ENCODE assay signal across 8 mouse cellular contexts in the genomic region with DNA sequence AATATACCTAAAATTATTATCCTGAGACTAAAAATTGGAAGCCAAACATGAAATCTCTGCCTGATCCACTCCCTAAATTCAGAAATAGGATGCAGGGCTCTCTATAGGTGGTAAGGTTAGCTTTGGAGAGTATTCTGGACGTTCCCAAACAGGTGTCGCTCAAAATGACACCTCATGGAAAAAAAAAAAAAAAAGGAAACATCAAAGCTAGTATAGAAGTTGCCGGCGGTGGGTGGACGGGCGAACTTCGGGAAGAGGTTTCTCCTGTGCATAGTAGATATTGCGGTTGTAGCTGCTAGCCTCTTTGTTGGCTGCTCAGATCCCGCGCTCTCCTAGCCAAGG. TPM values are rescaled to one million over a fixed set of nuclear protein-coding genes. Genes with fewer than 3 reads are reported as not detected.
DNase-seq lines count a peak whose midpoint lies in the region; ATAC-seq and TF ChIP-seq lines count a peak whose summit lies in the region.

No protein-coding gene starts in this region.

- peak overlapping the region; percentile 64 for H3K4me2 ChIP-seq in embryonic facial prominence, embryonic 12.5 days (replicated peaks)
- peak overlapping the region; percentile 57 for H3K4me2 ChIP-seq in intestine, embryonic 14.5 days (ENCODE audit: low read length)
- H3K4me2 ChIP-seq in myocyte (ENCODE audit: low read depth): peak overlapping the region; percentile 83

- no peak for ATAC-seq in embryonic facial prominence, embryonic 12.5 days (ENCODE audit: insufficient number of reproducible peaks, insufficient read depth, low FRiP score, low TSS enrichment)
- ATAC-seq in intestine, embryonic 14.5 days (replicated peaks; ENCODE audit: low FRiP score, low TSS enrichment, low read depth): no peak

- no peaks in the 10 kb centered on the region for H3K79me2 ChIP-seq in myocyte (ENCODE audit: control insufficient read depth, insufficient read depth)

- WGBS in embryonic facial prominence, embryonic 12.5 days: under 1% methylated on average over 10 of the region's 10 CpGs
- under 1% methylated on average over 10 of the region's 10 CpGs for WGBS in intestine, embryonic 14.5 days

- H3K4me1 ChIP-seq in embryonic facial prominence, embryonic 12.5 days: peaks cover 9% of the 10 kb centered on the region
- 0 out of 2 replicates have a peak, but pooled peaks cover 4% of the 10 kb centered on the region for H3K4me1 ChIP-seq in intestine, embryonic 14.5 days (replicated peaks; ENCODE audit: control insufficient read depth, insufficient read depth, low read length)

- peak overlapping the region; percentile 89 for H3K9ac ChIP-seq in embryonic facial prominence, embryonic 12.5 days
- H3K9ac ChIP-seq in intestine, embryonic 14.5 days (ENCODE audit: low read length): peak overlapping the region; percentile 70

- H3K36me3 ChIP-seq in embryonic facial prominence, embryonic 12.5 days: no peaks in the 10 kb centered on the region
- no peaks in the 10 kb centered on the region for H3K36me3 ChIP-seq in intestine, embryonic 14.5 days (ENCODE audit: control insufficient read depth, insufficient read depth, low read length)
- H3K36me3 ChIP-seq in myocyte (ENCODE audit: control insufficient read depth, insufficient read depth): no peaks in the 10 kb centered on the region

- no peak for DNase-seq in layer of hippocampus, adult 2 months (ENCODE audit: low spot score in 2 of 2)
- DNase-seq in layer of hippocampus, postnatal 10 days (ENCODE audit: low spot score in 2 of 2): no peak
- DNase-seq in intestine, embryonic 14.5 days (ENCODE audit: low spot score): no peak
- DNase-seq in embryo, embryonic 10.5 days (ENCODE audit: low spot score): no peak
- DNase-seq in natural killer cell, adult 2 months (ENCODE audit: low spot score in 2 of 2): no peak
- DNase-seq in frontal cortex, postnatal 10 days (ENCODE audit: low spot score in 2 of 2): no peak

- peak overlapping the region; percentile 63 for H3ac ChIP-seq in myocyte (ENCODE audit: control insufficient read depth, insufficient read length)

- H3K27ac ChIP-seq in layer of hippocampus, adult 2 months: peak overlapping the region; percentile 98
- peak overlapping the region; percentile 99 for H3K27ac ChIP-seq in embryonic facial prominence, embryonic 12.5 days
- peak overlapping the region; percentile 96 for H3K27ac ChIP-seq in intestine, embryonic 14.5 days (ENCODE audit: low read depth)

- H3K4me3 ChIP-seq in layer of hippocampus, adult 2 months: peak overlapping the region; percentile 77
- H3K4me3 ChIP-seq in embryonic facial prominence, embryonic 12.5 days: peak overlapping the region; percentile 73
- peak overlapping the region; percentile 48 for H3K4me3 ChIP-seq in intestine, embryonic 14.5 days (ENCODE audit: low read depth, low read length)
- peak overlapping the region; percentile 34 for H3K4me3 ChIP-seq in myocyte

- no peak for TF ChIP-seq CTCF in layer of hippocampus, adult 2 months (conservative IDR thresholded peaks at IDR 0.05)

- TF ChIP-seq POLR2A in myocyte (IDR thresholded peaks at IDR 0.05; ENCODE audit: insufficient read length, low read depth): no peak

- H3K27me3 ChIP-seq in embryonic facial prominence, embryonic 12.5 days: no peaks in the 10 kb centered on the region
- no peaks in the 10 kb centered on the region for H3K27me3 ChIP-seq in intestine, embryonic 14.5 days (replicated peaks; ENCODE audit: control insufficient read depth, insufficient read depth, low read length)
- H3K27me3 ChIP-seq in myocyte (ENCODE audit: control insufficient read depth, insufficient read depth, insufficient read length): no peaks in the 10 kb centered on the region

- no peaks in the 10 kb centered on the region for H3K9me3 ChIP-seq in embryonic facial prominence, embryonic 12.5 days
- H3K9me3 ChIP-seq in intestine, embryonic 14.5 days (ENCODE audit: control insufficient read depth, low read length): no peaks in the 10 kb centered on the region

TF ChIP-seq in myocyte, 11 proteins besides CTCF, POLR2A, EP300 and RAD21:
- TF ChIP-seq USF1 (IDR thresholded peaks at IDR 0.05; ENCODE audit: low read depth) (no peak), REST (IDR thresholded peaks at IDR 0.05; ENCODE audit: insufficient read depth, insufficient read length) (no peak), MYOG (IDR thresholded peaks at IDR 0.05; ENCODE audit: control insufficient read depth in 1 of 3, insufficient read depth in 1 of 3, insufficient read length in 2 of 3, low read depth in 2 of 3) (no peak), CEBPB (IDR thresholded peaks at IDR 0.05; ENCODE audit: insufficient read depth, poor library complexity, severe bottlenecking) (no peak), E2F4 (IDR thresholded peaks at IDR 0.05; ENCODE audit: insufficient read depth) (no peak), MYOD1 (IDR thresholded peaks at IDR 0.05; ENCODE audit: control insufficient read depth in 1 of 3, insufficient read length in 2 of 3, low read depth in 2 of 3) (no peak), POLR2AphosphoS2 (IDR thresholded peaks at IDR 0.05; ENCODE audit: insufficient read length, low read depth) (no peak)

RNA-seq across cellular contexts. Expression of a gene that starts 41.1 kb away (rescaled TPM):
- 1 to 10 TPM; 9.7 to 9.9 TPM for total RNA-seq in layer of hippocampus, adult 2 months (2021)
- total RNA-seq in layer of hippocampus, postnatal 10 days (2021): 1 to 10 TPM; 8.4 to 8.6 TPM
- 17.6 and 19.6 TPM in 2 replicates for polyA plus RNA-seq in embryonic facial prominence, embryonic 12.5 days (2016; fragmentation: Nextera tagmentation; extraction: Ambion mirVana)
- polyA plus RNA-seq in intestine, embryonic 14.5 days (2014; fragmentation: Nextera tagmentation; extraction: Ambion mirVana): 16.3 and 17.8 TPM in 2 replicates
- polyA plus RNA-seq in myocyte (2012; fragmentation: generic; extraction: Trizol): 6.1 TPM

RNA-seq across cellular contexts. Expression of a gene that starts 41.2 kb away (rescaled TPM):
- total RNA-seq in layer of hippocampus, adult 2 months (2021): 10 to 100 TPM; 25.2 to 25.7 TPM
- total RNA-seq in layer of hippocampus, postnatal 10 days (2021): 10 to 100 TPM; 19.3 to 21.1 TPM
- 15.0 and 15.6 TPM in 2 replicates for polyA plus RNA-seq in embryonic facial prominence, embryonic 12.5 days (2016; fragmentation: Nextera tagmentation; extraction: Ambion mirVana)
- 11.9 and 15.4 TPM in 2 replicates for polyA plus RNA-seq in intestine, embryonic 14.5 days (2014; fragmentation: Nextera tagmentation; extraction: Ambion mirVana)
- 4.2 TPM for polyA plus RNA-seq in myocyte (2012; fragmentation: generic; extraction: Trizol)
